Mouse (Mus musculus): ENCODE measurements around the gene Stxbp5l. TPM values are rescaled to one million over a fixed set of nuclear protein-coding genes. Genes with fewer than 3 reads are reported as not detected.

Gene Stxbp5l
- 3.3 and 4.8 TPM in 2 replicates for polyA plus RNA-seq (2016; fragmentation: Nextera tagmentation; extraction: Ambion mirVana)

DNA sequence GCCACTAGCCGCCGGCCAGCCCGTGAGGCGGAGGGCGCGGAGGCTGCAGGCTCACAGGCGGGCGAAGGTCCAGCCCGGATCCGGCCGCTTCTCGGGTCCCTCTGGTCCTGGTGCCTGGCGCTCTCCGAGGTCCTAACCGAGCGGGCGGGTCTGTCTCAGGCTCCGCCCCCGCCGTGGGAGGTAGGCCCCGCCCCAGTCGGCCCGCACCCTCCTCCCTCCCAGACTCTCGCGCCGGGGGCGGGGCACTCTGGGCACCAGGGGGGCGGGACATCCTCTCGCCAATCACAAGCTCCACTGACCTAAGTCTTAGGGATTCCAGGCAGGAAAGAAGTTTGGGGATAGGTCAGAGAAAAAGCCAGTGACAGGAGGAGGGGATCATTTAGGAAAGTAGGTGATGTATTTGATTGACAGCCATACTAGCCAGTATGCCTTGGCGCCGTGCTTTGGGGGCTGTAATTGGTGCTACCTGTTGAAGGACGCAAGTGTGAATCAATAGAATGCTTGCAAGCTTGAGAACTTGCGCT lies at the start of gene Stxbp5l:
Stxbp5l (minus strand) TSS at position 142 of the 524 bp plus-strand sequence.
- Histone ChIP-seq H3K4me1 (peaks cover 16% of the 10 kb centered on the region), H3K9me3 (replicated peaks) (no peaks in the 10 kb centered on the region), H3K36me3 (no peaks in the 10 kb centered on the region), H3K4me3 (peak within 1 kb of the TSS; percentile 80), H3K27me3 (ENCODE audit: low read depth, poor library complexity, severe bottlenecking) (peaks cover 39% of the 10 kb centered on the region), H3K27ac (replicated peaks) (peak within 1 kb of the TSS; percentile 78)
- under 1% methylated on average over 32 of the region's 33 CpGs for WGBS
- DNase-seq (ENCODE audit: low spot score): peak; percentile 93

DNA sequence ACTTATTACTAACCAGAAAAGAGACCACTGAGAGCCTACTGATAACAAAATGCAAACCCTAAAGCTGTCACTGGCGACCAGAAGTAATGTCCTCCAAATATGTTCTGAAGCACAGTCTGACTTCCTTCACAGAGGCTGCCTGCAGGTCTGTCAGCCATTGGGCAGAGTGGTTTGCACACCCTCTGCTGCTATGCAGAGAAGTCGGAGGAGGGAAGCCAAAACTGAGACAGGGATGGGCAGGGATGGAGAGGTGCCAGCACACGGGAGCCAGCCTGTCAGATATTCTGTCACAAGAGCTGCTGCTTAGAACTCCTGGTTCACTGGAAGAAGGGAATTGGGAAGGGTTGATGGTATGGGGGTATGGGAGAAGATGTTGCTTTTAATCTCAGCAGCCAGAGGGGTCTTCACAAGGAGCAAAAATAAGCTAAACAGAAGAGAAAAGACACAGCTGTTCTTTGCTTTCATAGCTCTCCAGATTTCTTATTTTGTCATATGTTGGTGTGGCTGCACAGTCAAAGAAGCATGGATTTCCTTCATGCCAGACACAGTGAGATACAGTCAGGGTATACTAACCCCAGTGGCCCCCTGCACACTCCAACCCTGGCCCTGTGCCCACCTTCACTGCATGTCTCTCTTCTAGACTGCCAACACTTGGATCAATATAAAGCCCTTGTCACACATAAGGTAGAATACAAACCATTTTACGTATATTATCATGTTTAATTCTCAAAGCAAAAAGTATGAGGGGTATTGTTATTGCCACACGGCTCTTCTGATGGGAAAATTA lies 48.8 kb upstream of the Stxbp5l start:
- DNase-seq (ENCODE audit: low spot score): no peak
- Histone ChIP-seq H3K27ac (replicated peaks) (no peak overlapping the region), H3K9me3 (replicated peaks) (no peaks in the 10 kb centered on the region), H3K4me3 (no peak overlapping the region), H3K4me1 (no peaks in the 10 kb centered on the region), H3K36me3 (no peaks in the 10 kb centered on the region), H3K27me3 (ENCODE audit: low read depth, poor library complexity, severe bottlenecking) (no peaks in the 10 kb centered on the region)
- WGBS: 81% methylated on average over 5 of the region's 5 CpGs

DNA sequence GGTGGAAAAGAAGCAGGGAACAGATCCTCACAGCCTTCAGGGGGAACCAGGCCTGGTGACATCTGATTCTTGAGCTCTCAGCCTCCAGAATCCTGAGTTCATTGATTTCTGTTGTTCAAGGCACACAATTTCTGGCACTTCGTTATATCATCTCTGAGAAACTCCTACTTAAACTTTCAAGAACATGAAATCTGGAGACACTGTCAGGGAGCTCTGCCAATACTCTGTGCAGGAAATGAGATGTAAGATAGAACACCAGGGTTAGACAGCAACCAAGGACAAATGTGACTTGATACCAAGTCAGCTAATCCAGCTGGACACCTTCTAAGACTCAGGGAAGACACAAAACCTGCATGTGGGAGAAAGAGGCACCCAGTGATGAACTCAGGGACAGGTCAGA lies 40.7 kb upstream of the Stxbp5l start:
- H3K27me3 ChIP-seq (ENCODE audit: low read depth, poor library complexity, severe bottlenecking): no peaks in the 10 kb centered on the region
- no peaks in the 10 kb centered on the region for H3K4me1 ChIP-seq
- no peaks in the 10 kb centered on the region for H3K9me3 ChIP-seq (replicated peaks)
- 81% methylated on average over 1 of the region's 1 CpGs for WGBS
- no peak for DNase-seq (ENCODE audit: low spot score)
- H3K27ac ChIP-seq (replicated peaks): no peak overlapping the region
- H3K4me3 ChIP-seq: no peak overlapping the region
- H3K36me3 ChIP-seq: no peaks in the 10 kb centered on the region

DNA sequence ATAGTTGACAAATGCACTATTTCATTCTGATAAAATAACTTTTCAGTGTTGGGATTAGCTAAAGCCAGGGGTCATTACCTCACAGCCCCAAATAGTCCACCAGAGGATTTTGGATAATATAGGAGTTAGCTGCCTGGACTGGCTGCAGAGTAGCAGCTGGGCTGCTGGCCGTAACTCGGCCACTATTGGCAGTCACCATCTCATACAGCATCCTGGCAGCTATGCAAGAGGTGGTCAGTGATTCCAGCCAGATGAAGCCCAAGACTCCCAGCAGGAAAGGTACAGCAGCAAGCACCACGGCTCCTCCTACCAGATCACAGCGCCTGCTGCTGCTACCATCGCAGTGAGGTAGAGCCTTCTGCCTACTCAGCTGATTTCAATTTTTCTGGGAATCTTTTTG lies 38.1 kb upstream of the Stxbp5l start:
- H3K27me3 ChIP-seq (ENCODE audit: low read depth, poor library complexity, severe bottlenecking): no peaks in the 10 kb centered on the region
- H3K4me1 ChIP-seq: no peaks in the 10 kb centered on the region
- WGBS: 78% methylated on average over 5 of the region's 5 CpGs
- no peak overlapping the region for H3K4me3 ChIP-seq
- H3K36me3 ChIP-seq: no peaks in the 10 kb centered on the region
- DNase-seq (ENCODE audit: low spot score): no peak
- no peaks in the 10 kb centered on the region for H3K9me3 ChIP-seq (replicated peaks)
- no peak overlapping the region for H3K27ac ChIP-seq (replicated peaks)

DNA sequence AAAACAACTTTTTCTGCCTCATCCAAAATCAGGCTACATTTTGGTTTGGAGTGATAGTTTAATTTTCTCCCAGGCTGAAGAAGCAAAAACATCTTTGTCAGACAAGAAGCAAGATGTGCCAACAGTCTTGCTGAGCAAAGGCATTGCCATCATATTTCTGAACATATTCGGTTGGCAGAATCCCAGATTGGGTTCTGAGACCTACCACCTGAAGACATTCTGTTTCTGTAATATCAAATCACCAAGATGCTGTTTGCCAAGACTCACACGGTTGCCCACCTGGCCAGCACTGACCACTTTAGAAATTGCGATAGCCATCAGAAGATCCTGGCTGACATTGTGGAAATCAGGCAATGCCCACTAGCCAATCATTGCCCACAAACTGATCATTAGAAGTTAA lies 37.1 kb upstream of the Stxbp5l start:
- no peak for DNase-seq (ENCODE audit: low spot score)
- H3K4me1 ChIP-seq: no peaks in the 10 kb centered on the region
- no peaks in the 10 kb centered on the region for H3K36me3 ChIP-seq
- H3K27me3 ChIP-seq (ENCODE audit: low read depth, poor library complexity, severe bottlenecking): no peaks in the 10 kb centered on the region
- H3K4me3 ChIP-seq: no peak overlapping the region
- H3K27ac ChIP-seq (replicated peaks): no peak overlapping the region
- H3K9me3 ChIP-seq (replicated peaks): no peaks in the 10 kb centered on the region
- WGBS: 91% methylated on average over 3 of the region's 3 CpGs

DNA sequence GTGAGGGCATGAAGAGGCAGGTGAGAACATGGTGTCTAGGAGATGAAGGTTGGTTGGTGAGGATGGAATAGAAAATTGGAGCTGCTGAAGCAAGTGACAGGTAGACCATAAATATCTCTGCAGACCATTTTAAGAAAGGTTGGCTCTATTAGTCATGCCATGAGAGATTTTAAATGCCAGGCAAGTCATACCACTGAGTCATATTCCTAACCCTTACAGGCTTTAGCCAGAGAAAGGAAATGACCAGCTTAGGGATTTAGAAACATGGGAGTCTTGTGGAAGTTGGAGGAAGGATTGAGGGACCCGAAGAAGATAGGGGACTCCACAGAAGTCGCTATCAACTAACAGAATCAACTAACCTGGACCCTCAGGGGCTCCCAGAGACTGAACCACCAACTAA lies 35.8 kb upstream of the Stxbp5l start:
- DNase-seq (ENCODE audit: low spot score): no peak
- 91% methylated on average over 2 of the region's 2 CpGs for WGBS
- Histone ChIP-seq H3K9me3 (replicated peaks) (no peaks in the 10 kb centered on the region), H3K4me3 (no peak overlapping the region), H3K27ac (replicated peaks) (no peak overlapping the region), H3K4me1 (no peaks in the 10 kb centered on the region), H3K36me3 (no peaks in the 10 kb centered on the region), H3K27me3 (ENCODE audit: low read depth, poor library complexity, severe bottlenecking) (no peaks in the 10 kb centered on the region)

DNA sequence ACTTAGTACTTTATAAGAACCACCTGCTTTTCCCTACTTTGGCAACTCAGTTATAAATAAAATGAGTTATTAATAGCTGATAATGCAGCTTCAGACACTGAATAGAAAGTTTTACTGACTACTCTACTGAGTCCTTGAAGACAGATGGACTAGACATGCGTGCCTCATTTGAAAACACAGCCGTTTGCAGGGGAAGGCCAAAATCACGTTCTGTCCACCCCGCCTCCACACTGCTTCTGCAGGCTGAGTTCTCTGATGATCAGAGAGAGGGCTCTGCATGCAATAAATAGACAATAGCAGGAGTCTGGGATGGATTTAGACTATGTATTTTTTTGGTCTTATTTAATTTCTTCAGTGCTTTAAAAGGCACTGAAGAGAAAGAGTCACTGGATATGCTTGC lies 20.8 kb upstream of the Stxbp5l start:
- no peak overlapping the region for H3K4me3 ChIP-seq
- H3K9me3 ChIP-seq (replicated peaks): no peaks in the 10 kb centered on the region
- no peak for DNase-seq (ENCODE audit: low spot score)
- WGBS: 87% methylated on average over 4 of the region's 4 CpGs
- no peaks in the 10 kb centered on the region for H3K27me3 ChIP-seq (ENCODE audit: low read depth, poor library complexity, severe bottlenecking)
- H3K4me1 ChIP-seq: no peaks in the 10 kb centered on the region
- H3K27ac ChIP-seq (replicated peaks): no peak overlapping the region
- no peaks in the 10 kb centered on the region for H3K36me3 ChIP-seq

DNA sequence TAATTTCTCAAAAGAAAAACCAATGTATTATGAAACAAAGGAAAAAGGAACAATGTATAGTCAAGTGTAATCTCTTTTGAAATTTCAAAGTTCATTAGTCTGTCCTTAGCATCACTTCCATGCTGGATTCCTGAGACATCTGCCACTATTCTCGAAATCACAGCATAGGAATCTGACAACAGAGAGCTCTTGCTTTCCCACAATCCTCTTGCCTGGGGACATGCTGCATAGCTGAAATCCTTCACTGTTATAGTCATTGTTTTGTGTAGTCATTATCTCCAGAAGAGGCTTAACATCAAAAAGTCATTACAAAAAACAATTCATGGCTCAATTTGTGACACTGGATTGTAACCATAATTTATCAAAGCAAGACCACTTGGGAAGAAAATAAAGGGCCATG lies 20.2 kb upstream of the Stxbp5l start:
- WGBS: 69% methylated on average over 1 of the region's 1 CpGs

DNA sequence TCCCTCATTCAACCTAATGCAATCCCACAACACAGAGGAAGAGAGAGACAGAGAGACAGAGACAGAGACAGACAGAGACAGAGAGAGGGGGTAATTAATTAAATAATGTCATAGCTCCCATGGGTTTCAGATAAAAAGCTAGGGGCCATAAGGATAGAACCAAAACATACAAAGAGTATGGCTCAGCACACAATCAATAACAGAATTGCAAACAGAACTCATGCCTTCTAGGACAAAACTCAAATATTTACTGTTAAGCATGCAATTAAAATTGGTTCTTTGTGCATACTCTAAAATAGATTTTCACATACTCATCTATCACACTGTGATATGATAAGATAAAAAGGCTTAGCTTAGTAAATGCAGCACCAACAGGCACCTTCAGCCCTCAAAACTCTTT lies 5.2 kb upstream of the Stxbp5l start:
- no peak for DNase-seq (ENCODE audit: low spot score)
- 0 out of 2 replicates have a peak, but pooled peaks cover 7% of the 10 kb centered on the region for H3K27me3 ChIP-seq (ENCODE audit: low read depth, poor library complexity, severe bottlenecking)
- H3K27ac ChIP-seq (replicated peaks): no peak overlapping the region
- H3K9me3 ChIP-seq (replicated peaks): no peaks in the 10 kb centered on the region
- H3K4me3 ChIP-seq: no peak overlapping the region
- peaks cover 4% of the 10 kb centered on the region for H3K4me1 ChIP-seq
- H3K36me3 ChIP-seq: no peaks in the 10 kb centered on the region

More for the DNA sequence above, 20.2 kb upstream of the Stxbp5l start:
- no peak for DNase-seq (ENCODE audit: low spot score)
- no peaks in the 10 kb centered on the region for H3K9me3 ChIP-seq (replicated peaks)
- H3K36me3 ChIP-seq: no peaks in the 10 kb centered on the region
- no peak overlapping the region for H3K4me3 ChIP-seq
- no peaks in the 10 kb centered on the region for H3K4me1 ChIP-seq
- no peak overlapping the region for H3K27ac ChIP-seq (replicated peaks)
- no peaks in the 10 kb centered on the region for H3K27me3 ChIP-seq (ENCODE audit: low read depth, poor library complexity, severe bottlenecking)

DNA sequence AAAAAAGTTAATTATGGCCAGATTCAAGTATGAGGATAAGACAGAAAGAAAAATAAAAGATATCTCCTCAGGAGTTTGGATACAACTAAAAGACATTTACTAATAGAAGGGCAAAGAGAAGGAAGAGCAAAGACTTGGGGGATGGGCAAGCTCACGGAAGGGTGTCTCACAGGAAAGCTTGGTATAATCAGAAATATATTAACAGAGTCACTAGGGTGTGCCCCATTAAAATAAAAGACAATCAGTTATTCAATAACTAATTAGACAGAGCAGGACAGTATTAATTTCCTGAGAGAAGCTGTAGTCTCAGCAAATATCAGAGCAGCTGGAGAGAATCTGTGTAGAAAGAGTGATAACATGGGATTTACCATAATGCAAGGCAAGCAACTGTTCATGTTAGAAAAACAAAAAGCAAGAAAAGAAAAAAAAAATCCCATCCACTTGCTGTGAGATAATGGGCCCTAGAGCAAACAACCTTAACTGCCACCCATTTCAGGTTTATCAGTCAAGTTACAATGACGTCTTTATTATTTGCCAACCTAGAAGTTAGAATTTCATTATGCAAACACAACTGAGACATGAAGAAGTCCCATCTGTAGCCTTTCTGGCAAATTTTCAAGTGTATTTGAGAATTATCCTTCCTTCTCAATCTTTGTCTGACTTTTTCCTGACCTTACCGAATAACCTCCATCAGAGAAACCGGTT lies 4.6 kb upstream of the Stxbp5l start:
- Histone ChIP-seq H3K4me1 (peaks cover 10% of the 10 kb centered on the region), H3K9me3 (replicated peaks) (no peaks in the 10 kb centered on the region), H3K27ac (replicated peaks) (no peak overlapping the region), H3K4me3 (no peak overlapping the region), H3K27me3 (ENCODE audit: low read depth, poor library complexity, severe bottlenecking) (peaks cover 12% of the 10 kb centered on the region; the same call in 1 of the 2 replicates), H3K36me3 (no peaks in the 10 kb centered on the region)
- WGBS: 89% methylated on average over 4 of the region's 4 CpGs
- DNase-seq (ENCODE audit: low spot score): no peak

DNA sequence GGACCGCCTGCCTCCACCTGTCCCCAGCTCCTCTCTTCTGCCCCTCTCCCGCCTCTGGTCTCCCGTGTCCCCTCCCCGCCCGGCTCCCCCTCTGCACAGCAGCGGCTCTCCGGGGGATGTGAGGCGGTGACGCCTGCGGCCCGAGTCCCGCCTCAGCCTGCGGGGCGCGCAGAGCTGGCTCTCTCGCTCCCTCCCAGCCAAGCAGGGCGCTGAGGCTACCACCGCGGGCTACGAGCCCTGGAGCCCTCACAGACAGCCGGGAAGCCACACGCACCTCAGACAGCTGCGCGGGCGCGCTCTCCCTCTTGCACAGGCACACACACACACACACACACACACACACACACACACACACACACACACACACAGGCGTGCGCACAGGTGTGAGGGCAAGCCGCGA lies 393 bp downstream of the Stxbp5l start:
- Histone ChIP-seq H3K27me3 (ENCODE audit: low read depth, poor library complexity, severe bottlenecking) (peaks cover 39% of the 10 kb centered on the region), H3K36me3 (no peaks in the 10 kb centered on the region), H3K27ac (replicated peaks) (peak overlapping the region; percentile 78), H3K4me3 (peak overlapping the region; percentile 80), H3K9me3 (replicated peaks) (no peaks in the 10 kb centered on the region), H3K4me1 (peaks cover 16% of the 10 kb centered on the region)
- WGBS: 0% methylated on average over 28 of the region's 30 CpGs
- no peak for DNase-seq (ENCODE audit: low spot score)

DNA sequence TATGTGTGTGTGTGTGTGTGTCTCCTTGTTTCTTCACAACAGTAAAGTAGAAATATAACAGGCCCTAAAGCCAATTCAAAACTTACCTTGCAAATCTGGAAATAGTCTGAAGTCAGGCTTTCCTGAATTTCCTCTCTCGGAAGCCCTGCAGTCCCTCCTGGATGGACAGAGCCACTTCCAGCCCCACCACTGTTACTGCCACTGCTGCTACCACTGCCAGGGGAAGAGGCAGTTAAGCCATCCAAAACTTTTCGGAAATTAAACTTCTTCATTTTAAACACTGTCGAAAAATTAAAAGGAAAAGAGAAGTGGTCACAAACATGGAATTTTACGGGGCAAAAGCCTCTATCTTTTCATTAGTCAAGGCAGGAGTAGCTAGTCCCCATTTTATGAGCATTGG lies 1.3 kb downstream of the Stxbp5l start:
- DNase-seq (ENCODE audit: low spot score): no peak
- no peak overlapping the region for H3K27ac ChIP-seq (replicated peaks)
- no peaks in the 10 kb centered on the region for H3K9me3 ChIP-seq (replicated peaks)
- no peaks in the 10 kb centered on the region for H3K36me3 ChIP-seq
- H3K4me1 ChIP-seq: peaks cover 16% of the 10 kb centered on the region
- 49% methylated on average over 4 of the region's 4 CpGs for WGBS
- peak overlapping the region; percentile 80; the same call in 1 of the 2 replicates for H3K4me3 ChIP-seq
- peaks cover 39% of the 10 kb centered on the region for H3K27me3 ChIP-seq (ENCODE audit: low read depth, poor library complexity, severe bottlenecking)

DNA sequence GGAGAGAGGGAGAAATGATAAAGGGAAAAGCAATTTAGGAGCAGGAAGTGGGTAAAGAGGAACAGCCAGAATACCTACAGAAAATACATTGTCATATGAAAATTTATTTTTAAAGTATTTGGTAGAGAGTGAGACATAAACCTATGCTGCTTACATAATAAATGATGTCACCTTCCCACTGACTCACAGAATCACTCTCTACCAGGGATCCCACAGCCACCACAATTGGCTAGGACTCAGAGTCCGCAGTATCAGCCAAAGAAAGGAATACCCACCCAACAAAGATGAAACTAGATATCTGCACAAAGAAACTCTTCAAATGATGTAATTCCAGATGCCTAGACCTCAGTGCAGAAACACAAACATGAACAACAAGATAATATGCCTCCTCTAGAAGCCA lies 12.0 kb downstream of the Stxbp5l start:
- WGBS: 89% methylated on average over 1 of the region's 1 CpGs
- Histone ChIP-seq H3K27ac (replicated peaks) (no peak overlapping the region), H3K27me3 (ENCODE audit: low read depth, poor library complexity, severe bottlenecking) (no peaks in the 10 kb centered on the region), H3K9me3 (replicated peaks) (no peaks in the 10 kb centered on the region), H3K36me3 (no peaks in the 10 kb centered on the region), H3K4me3 (no peak overlapping the region), H3K4me1 (peaks cover 6% of the 10 kb centered on the region)
- no peak for DNase-seq (ENCODE audit: low spot score)

Data from midbrain, embryonic 10.5 days (tissue).